Mouse (Mus musculus): ENCODE measurements at regions not wholly inside any gene's neighbourhood (a gene's known extent, or its start where the extent isn't known, plus 50 kb on each side); places are given as distances from the start of the nearest gene placed in this dataset.

- no peak for TF ChIP-seq EP300 (IDR thresholded peaks at IDR 0.05)
- no peak for TF ChIP-seq CTCF (IDR thresholded peaks at IDR 0.05)
Measured at GRCm38 (mm10) chr2:50812296-50812695, 336.6 kb downstream of the Rnd3 start.

All from lung, postnatal 0 days (tissue).